11 mouse cellular contexts compared by ENCODE assay signal in genomic region chr8:8653906-8654489, GRCm38 (mm10). TPM values are rescaled to one million over a fixed set of nuclear protein-coding genes. Genes with fewer than 3 reads are reported as not detected.
DNase-seq lines count a peak whose midpoint lies in the region; ATAC-seq and TF ChIP-seq lines count a peak whose summit lies in the region.
"Had no signal": no experiment of that assay in that cellular context is flagged by ENCODE, and none has a peak within 500 bp of the region (broad histone marks: within the 10 kb centered on the region; RNA-seq: fewer than 3 reads in every experiment).

No protein-coding gene starts in this region.

- H3K4me1 ChIP-seq in heart, embryonic 16.5 days (ENCODE audit: control insufficient read depth, insufficient read depth, low read length), result peaks cover 50% of the 10 kb centered on the region
- H3K4me1 ChIP-seq in midbrain, embryonic 13.5 days (replicated peaks), result peaks cover 79% of the 10 kb centered on the region
- no peaks in the 10 kb centered on the region for H3K4me1 ChIP-seq in cerebellum, adult 2 months (ENCODE audit: control insufficient read depth, insufficient read depth, low read length)

- ATAC-seq in heart, embryonic 16.5 days (replicated peaks; ENCODE audit: extremely low read depth, insufficient read depth, low FRiP score), result no peak
- ATAC-seq in hematopoietic stem cell, adult 5-6 weeks (replicated peaks in 1 of 2; ENCODE audit: insufficient read depth in 1 of 2, low FRiP score in 2 of 2, low TSS enrichment in 1 of 2, low read depth in 1 of 2, poor library complexity in 2 of 2, severe bottlenecking in 2 of 2), result peak; percentile 16 to 18; a peak in 2 of 4 replicates
- no peak for ATAC-seq in midbrain, embryonic 13.5 days
- no peak for ATAC-seq in megakaryocyte-erythroid progenitor cell, adult 5-6 weeks (replicated peaks; ENCODE audit: low FRiP score, low TSS enrichment, poor library complexity, severe bottlenecking)
- ATAC-seq: activated CD4-positive, CD25-positive, alpha-beta regulatory T cell, adult 4 months had no signal

- H3K9me3 ChIP-seq in heart, embryonic 16.5 days (replicated peaks; ENCODE audit: control insufficient read depth, low read length), result no peaks in the 10 kb centered on the region
- no peaks in the 10 kb centered on the region for H3K9me3 ChIP-seq in midbrain, embryonic 13.5 days

- H3K27me3 ChIP-seq in heart, embryonic 16.5 days (ENCODE audit: control insufficient read depth, insufficient read depth, low read length), result no peaks in the 10 kb centered on the region
- H3K27me3 ChIP-seq in midbrain, embryonic 13.5 days, result peaks cover 57% of the 10 kb centered on the region
- H3K27me3 ChIP-seq in cerebellum, adult 2 months (ENCODE audit: control insufficient read depth, insufficient read depth, low read length), result no peaks in the 10 kb centered on the region

- TF ChIP-seq POLR2A in cerebellum, adult 2 months (IDR thresholded peaks at IDR 0.05; ENCODE audit: borderline replicate concordance, insufficient read depth, low read length), result no peak

- WGBS in heart, embryonic 16.5 days, result 60% methylated on average over 12 of the region's 12 CpGs
- 17% methylated on average over 12 of the region's 12 CpGs for WGBS in midbrain, embryonic 13.5 days
- 83% methylated on average over 12 of the region's 12 CpGs for WGBS in cerebellum, adult 2 months

- no peak for TF ChIP-seq CTCF in cerebellum, adult 2 months (IDR thresholded peaks at IDR 0.05; ENCODE audit: borderline replicate concordance, insufficient read depth, low read depth, low read length)

- no peak for DNase-seq in heart, postnatal 36 days
- DNase-seq in embryo, embryonic 10.5 days (ENCODE audit: low spot score), result peak; percentile 73
- DNase-seq in cerebellum, adult 2 months, result no peak
- no peak for DNase-seq in layer of hippocampus, adult 11-12 months (ENCODE audit: low spot score)
- DNase-seq: cerebellum, adult 8-10 months; gastrocnemius, postnatal 36 days had no signal

- intact Hi-C loops in heart, postnatal 36 days (cut with DNase I), result loop anchor here (10.0 kb wide), 1 partner anchor 169 kb away; no protein-coding TSS in a partner anchor

- no peak overlapping the region for H3K4me3 ChIP-seq in heart, embryonic 16.5 days (ENCODE audit: low read length)
- H3K4me3 ChIP-seq in midbrain, embryonic 13.5 days (replicated peaks), result 0 out of 2 replicates have a peak overlapping the region, but pooled peaks have one; percentile 1
- no peak overlapping the region for H3K4me3 ChIP-seq in cerebellum, adult 2 months (replicated peaks; ENCODE audit: insufficient read depth, low read depth, low read length)

- peak overlapping the region; percentile 35 for H3K4me2 ChIP-seq in heart, embryonic 16.5 days (ENCODE audit: low read depth, low read length)
- peak overlapping the region; percentile 79 for H3K4me2 ChIP-seq in midbrain, embryonic 13.5 days (replicated peaks)

- no peak overlapping the region for H3K27ac ChIP-seq in heart, embryonic 16.5 days (ENCODE audit: low read length)
- no peak overlapping the region for H3K27ac ChIP-seq in midbrain, embryonic 13.5 days
- no peak overlapping the region for H3K27ac ChIP-seq in cerebellum, adult 2 months (ENCODE audit: insufficient read depth, low read length)

- H3K9ac ChIP-seq in heart, embryonic 16.5 days (ENCODE audit: low read length), result 0 out of 2 replicates have a peak overlapping the region, but pooled peaks have one; percentile 13
- peak overlapping the region; percentile 11; the same call in 1 of the 2 replicates for H3K9ac ChIP-seq in midbrain, embryonic 13.5 days (replicated peaks)

- no peaks in the 10 kb centered on the region for H3K36me3 ChIP-seq in heart, embryonic 16.5 days (ENCODE audit: control insufficient read depth, insufficient read depth)
- no peaks in the 10 kb centered on the region; the same call in 1 of the 2 replicates for H3K36me3 ChIP-seq in midbrain, embryonic 13.5 days

RNA-seq across cellular contexts. Expression of gene Efnb2, which starts 7.0 kb away (rescaled TPM):
- 8.4 and 10.5 TPM in 2 replicates for polyA plus RNA-seq in heart, embryonic 16.5 days (2015; fragmentation: Nextera tagmentation; extraction: Ambion mirVana)
- 10 to 100 TPM; 20.4 to 24.5 TPM for total RNA-seq in heart, postnatal 36 days (2021)
- 0.88 and 0.89 TPM in 2 replicates for total RNA-seq in hematopoietic stem cell, adult 5-6 weeks (2017)
- 12.7 and 16.2 TPM in 2 replicates for polyA plus RNA-seq in midbrain, embryonic 13.5 days (2015; fragmentation: Nextera tagmentation; extraction: Ambion mirVana)
- total RNA-seq in megakaryocyte-erythroid progenitor cell, adult 5-6 weeks (2014; fragmentation: Nextera tagmentation), result 0.42 TPM in 1 of 2 replicates, not detected in the other
- total RNA-seq in megakaryocyte-erythroid progenitor cell, adult 5-6 weeks (2017), result 0.09 TPM in 1 of 2 replicates, not detected in the other
- 14.3 and 15.7 TPM in 2 replicates for polyA plus RNA-seq in cerebellum, adult 2 months (2012; rRNA removed)

RNA-seq across cellular contexts. Expression of gene Arglu1, which starts 36.3 kb away (rescaled TPM):
- polyA plus RNA-seq in heart, embryonic 16.5 days (2015; fragmentation: Nextera tagmentation; extraction: Ambion mirVana), result 60.9 and 76.7 TPM in 2 replicates
- 10 to 100 TPM; 25.7 to 33.1 TPM for total RNA-seq in heart, postnatal 36 days (2021)
- total RNA-seq in hematopoietic stem cell, adult 5-6 weeks (2017), result 215 and 239 TPM in 2 replicates
- polyA plus RNA-seq in midbrain, embryonic 13.5 days (2015; fragmentation: Nextera tagmentation; extraction: Ambion mirVana), result 191 and 193 TPM in 2 replicates
- total RNA-seq in megakaryocyte-erythroid progenitor cell, adult 5-6 weeks (2014; fragmentation: Nextera tagmentation), result 98.0 and 112 TPM in 2 replicates
- total RNA-seq in megakaryocyte-erythroid progenitor cell, adult 5-6 weeks (2017), result 90.1 and 128 TPM in 2 replicates
- 106 and 109 TPM in 2 replicates for polyA plus RNA-seq in cerebellum, adult 2 months (2012; rRNA removed)

Comparison
In these comparisons a context has a peak if more than half of its experiments do, and no peak if none do; other contexts are left out.
1. ATAC-seq: peak in hematopoietic stem cell, adult 5-6 weeks (2 of 2); none in heart, embryonic 16.5 days (single experiment), midbrain, embryonic 13.5 days (single experiment) and megakaryocyte-erythroid progenitor cell, adult 5-6 weeks (single experiment).
2. RNA of gene Efnb2, which starts 7.0 kb away (total RNA-seq): 20.4 to 24.5 TPM in heart, postnatal 36 days; 0.88 to 0.89 TPM in hematopoietic stem cell, adult 5-6 weeks and 0.09 to 0.42 TPM in megakaryocyte-erythroid progenitor cell, adult 5-6 weeks; every median in the first group is over 10 times any median in the second.